Mouse (Mus musculus) ES-CJ7 (cell line): ENCODE data around the gene Stau1.

Experiments
- DNase-seq: peaks from one replicate; pipeline ENCODE4 v3.0.0; 2011; ENCODE audit warnings: low read depth, low spot score

Stau1 gene

DNA sequence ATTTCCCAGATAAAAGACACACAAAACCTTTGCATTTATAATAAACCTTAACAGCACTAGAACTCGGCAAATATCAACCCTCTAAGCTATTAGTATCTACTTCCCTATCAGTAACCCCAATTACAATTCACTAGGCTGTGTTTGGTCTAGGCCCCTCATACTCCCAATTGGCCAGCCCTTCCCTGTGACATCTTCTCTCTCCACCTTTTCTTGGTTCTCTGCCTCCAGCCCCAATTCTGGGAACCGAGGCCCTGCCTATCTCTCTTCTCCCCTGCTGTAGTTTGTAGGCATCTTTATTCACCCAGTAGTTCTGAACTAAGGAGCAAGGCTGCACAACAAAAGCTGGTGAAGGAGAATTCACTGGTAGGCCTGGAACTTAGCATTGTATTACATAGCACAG, 72.1 kb downstream of the Stau1 start:
- no peak for DNase-seq

DNA sequence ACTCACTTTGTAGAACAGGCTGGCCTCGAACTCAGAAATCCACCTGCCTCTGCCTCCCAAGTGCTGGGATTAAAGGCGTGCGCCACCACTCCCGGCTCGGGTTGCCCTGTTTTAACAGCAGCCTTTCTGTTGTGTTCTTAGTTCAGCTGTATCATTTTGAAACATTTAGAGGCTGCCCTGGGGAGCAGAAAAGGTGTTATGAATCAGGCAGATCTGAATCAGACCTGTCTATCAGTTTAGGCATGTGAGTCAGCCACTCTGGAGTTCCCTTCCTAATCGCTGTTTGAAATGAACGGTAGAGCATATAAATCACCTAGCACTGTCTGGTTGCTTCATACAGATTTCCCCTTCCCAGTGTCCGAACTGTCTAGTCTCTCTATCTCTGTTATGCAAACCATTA, 85.6 kb downstream of the Stau1 start:
- no peak for DNase-seq

DNA sequence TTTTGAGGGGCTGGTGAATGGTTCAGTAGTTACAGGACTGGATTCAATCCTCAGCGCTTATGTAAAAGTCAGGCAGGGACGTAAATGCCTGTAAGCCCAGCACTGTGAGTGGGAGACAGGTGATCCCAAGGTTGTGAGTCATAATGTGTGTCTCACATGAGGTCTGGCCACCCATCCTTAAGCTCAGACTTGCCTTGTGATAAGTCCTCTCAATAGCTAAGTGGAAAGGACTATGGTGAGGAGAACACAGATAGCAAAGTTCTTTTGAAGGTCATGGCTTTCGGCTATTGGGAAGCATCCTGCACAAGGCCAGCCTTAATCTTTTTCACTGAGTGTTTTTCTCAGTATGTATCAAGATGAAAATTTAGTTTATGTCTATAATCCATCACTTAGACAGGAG, 86.4 kb downstream of the Stau1 start:
- DNase-seq, result no peak

DNA sequence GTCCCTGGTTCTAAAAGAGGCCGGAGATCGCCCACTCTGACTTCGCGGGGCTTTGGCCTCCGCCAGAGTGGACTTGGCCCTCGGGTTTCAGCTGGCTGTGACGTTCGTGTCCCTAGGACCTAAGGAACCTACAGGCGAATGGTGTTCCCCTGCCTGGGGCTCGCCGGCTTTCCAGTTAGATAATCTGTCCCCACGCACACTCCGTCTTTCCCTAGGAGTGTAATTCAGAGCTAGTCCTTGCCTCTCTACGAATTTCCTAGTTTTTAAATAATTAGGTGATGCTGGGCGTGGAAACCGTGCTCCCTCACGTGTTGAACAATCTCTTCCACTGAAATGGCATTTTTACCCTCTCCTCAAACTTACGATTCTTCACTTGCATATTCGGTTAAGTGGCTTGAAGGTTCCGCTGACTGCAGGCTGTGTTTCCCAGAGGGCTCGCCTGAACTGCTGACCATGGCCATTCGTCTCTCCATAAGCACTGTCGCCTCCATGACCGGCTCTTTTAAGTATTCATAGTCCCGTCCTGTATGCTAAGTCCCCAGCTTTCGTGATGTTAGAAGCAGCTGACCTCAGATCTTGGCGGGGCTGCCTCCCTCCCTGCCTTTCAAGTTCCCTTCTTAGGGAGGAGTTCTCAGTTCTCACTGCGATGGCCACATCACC, 89.4 kb downstream of the Stau1 start:
- DNase-seq, result peak; percentile 35

DNA sequence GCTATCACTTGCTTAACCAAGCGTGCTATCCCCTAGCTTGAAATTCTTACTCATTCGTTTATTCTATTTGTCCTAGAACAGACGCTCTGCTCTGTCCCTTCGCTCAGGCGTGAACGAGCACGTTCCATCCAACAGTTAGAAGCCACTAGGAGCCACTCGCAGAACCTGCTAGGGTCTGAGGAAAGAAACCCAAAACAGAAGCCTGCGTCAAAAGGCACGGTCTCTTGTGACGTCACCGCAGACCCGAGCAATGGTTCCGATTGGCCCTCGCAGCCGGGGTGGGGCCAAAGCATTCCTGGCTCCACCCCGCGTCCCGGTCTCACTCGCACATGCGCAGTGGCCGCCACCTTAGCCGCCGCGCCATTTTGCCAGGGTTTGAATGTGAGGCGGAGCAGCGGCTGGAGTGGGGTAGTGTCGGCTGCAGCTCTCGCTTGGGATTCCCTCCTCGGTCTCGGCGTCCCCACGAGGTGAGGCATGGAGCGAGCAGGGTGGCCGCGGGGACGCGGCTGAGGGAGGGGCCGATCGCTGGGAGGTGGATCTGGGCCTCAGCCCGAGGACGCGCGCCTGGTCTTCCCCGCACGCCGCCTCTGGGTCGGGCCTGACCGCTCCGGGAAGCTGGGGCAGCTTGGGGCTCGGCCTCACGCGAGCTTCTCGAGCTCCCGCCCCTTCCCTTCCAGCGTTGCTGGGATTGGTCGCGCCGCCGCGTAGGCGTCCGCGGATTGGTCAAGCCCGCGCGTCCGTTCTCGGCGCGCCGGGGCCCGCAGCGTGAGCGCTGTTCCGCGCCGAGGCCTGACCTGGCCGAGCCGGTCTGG, 90.2 kb downstream of the Stau1 start, which contains the start of gene Cse1l:
Gene Cse1l (plus strand): TSS at position 330 of the 812 bp plus-strand sequence.
- peak; percentile 97 for DNase-seq

DNA sequence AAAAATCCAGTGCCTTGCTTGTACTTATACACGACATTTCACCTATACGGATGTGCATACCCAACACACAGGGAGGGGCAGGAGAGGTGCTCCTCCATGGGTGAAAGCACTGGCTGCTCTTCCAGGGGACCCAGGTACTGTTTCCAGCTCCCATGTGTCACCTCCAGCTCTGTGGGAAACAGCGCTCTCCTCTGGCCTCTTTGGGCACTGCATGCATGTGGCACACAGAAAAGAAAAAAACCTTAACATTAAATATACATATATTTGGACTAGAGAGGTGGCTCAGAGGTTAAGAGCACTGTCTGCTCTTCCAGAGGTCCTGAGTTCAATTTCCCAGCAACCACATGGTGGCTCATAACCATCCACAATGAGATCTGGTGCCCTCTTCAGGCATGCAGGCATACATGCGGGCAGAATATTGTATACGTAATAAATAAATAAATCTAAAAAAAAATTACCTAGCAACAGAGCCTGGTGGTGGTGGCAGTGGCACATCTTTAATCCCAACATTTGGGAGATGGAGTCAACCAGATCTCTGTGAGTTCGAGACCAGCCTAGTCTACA, 92.3 kb downstream of the Stau1 start:
- DNase-seq, result peak; percentile 51

DNA sequence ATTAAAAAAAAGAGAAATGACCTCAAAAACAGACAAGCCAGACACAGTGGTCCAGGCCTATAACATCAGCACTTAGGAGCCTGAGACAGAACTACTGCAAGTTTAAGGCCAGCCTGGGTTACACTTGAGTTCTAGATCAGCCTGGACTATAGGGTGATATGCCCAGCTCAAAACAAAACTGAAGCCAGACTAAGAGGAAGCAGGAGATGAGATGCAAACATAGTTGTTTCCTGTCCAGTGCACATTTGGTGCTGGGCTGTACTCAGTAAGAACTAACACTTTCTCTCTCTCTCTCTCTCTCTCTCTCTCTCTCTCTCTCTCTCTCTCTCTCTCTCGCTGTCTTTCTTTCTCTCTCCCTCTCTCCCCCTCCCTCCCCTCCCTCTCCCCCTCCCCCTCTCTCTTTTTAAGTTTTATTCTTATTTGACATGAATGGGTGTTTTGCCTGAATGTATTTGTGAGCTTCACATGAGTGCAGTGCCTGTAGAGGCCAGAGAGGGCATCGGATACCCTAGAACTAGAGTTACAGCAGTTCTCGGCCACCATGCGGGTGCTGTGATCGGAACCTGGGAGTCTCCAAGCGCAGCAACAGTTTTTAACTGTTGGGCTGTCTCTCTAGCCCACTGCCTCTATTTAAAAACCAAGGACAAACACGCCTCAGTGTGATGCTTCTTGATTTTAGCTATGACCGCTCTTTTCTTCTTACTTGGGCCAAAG, 95.2 kb downstream of the Stau1 start:
- peak; percentile 61 for DNase-seq

DNA sequence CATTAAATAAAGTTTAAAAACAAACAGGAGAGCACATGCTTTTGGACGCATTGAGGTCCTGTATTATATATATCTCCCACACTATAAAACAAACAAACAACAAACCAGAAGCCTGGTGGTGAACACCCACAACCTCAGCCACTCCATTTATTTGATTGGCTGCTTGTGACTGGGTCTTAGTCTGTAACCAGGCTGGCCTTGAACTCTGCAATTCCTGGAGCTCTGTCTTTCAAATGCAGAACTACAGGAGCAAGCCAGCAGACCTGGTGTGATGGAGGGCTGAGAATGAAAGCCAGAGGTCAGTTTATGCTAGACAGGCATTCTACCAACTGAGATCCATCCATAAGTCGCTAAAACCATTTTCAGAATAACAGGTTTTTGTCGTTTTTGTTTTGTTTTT, 96.4 kb downstream of the Stau1 start:
- peak; percentile 64 for DNase-seq

DNA sequence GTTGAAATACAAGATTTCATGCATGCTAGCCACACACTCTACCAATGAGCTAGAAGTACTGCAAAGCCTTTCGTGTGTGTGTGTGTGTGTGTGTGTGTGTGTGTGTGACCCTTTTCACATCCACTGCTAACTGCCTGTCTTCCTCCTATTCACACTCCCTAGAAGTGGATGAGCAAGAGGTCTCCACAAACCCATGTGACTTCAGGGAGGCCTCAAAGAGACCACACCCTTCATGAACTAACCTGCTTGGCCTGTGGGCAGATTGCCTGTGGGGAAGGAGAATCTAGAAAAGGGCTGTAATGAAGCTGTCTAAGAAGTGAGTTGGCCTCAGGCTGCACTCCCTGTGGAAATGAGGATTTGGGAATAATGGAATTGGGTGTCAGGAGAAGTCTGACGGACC, 96.9 kb downstream of the Stau1 start:
- peak; percentile 37 for DNase-seq
